Mouse (Mus musculus) G1E (cell line): ENCODE measurements around the gene Tpbgl. TPM values are rescaled to one million over a fixed set of nuclear protein-coding genes. Genes with fewer than 3 reads are reported as not detected.

ENCODE experiments used
- ATAC-seq: 2 replicates; pipeline ENCODE4 v1.8.0; 2016; ENCODE audit warnings: mild to moderate bottlenecking; ENCODE audit not compliant: insufficient number of reproducible peaks, poor library complexity, low FRiP score, severe bottlenecking; ENCODE audit errors: extremely low read depth
- DNase-seq: peaks from one replicate; pipeline ENCODE4 v3.0.0; 2012; ENCODE audit warnings: low spot score
- H3K27me3 ChIP-seq: 2 replicates; pipeline ENCODE4 v1.6.1; 2012; ENCODE audit warnings: mild to moderate bottlenecking, low read length, inconsistent platforms; ENCODE audit not compliant: insufficient read depth
- H3K36me3 ChIP-seq: replicated peaks from 2 replicates; pipeline ENCODE3; 2012; ENCODE audit warnings: mild to moderate bottlenecking, inconsistent platforms
- H3K4me1 ChIP-seq: 2 replicates; pipeline ENCODE4 v1.6.1; 2012; ENCODE audit warnings: low read depth, low read length, inconsistent platforms, mixed read lengths; ENCODE audit not compliant: insufficient read depth
- H3K4me3 ChIP-seq: 2 replicates; pipeline ENCODE4 v1.5.1; 2012; ENCODE audit warnings: low read depth, mild to moderate bottlenecking, inconsistent platforms, low read length, moderate library complexity, mixed read lengths
- H3K9me3 ChIP-seq: replicated peaks from 2 replicates; pipeline ENCODE4 v1.6.1; 2012; ENCODE audit warnings: inconsistent platforms
- CTCF ChIP-seq: IDR thresholded peaks from 2 replicates; pipeline ENCODE4 v1.5.1; 2012; ENCODE audit warnings: low read depth, low read length, inconsistent platforms, mixed read lengths
- GATA1 ChIP-seq: IDR thresholded peaks from 2 replicates; pipeline ENCODE4 v1.6.1; 2012; ENCODE audit warnings: borderline replicate concordance, low read length, inconsistent platforms, mixed read lengths
- GATA2 ChIP-seq: IDR thresholded peaks from 2 replicates; pipeline ENCODE4 v1.6.1; 2012; ENCODE audit warnings: low read depth, low read length, inconsistent platforms, borderline replicate concordance
- POLR2AphosphoS5 ChIP-seq: IDR thresholded peaks from 2 replicates; pipeline ENCODE4 v1.6.1; 2012; ENCODE audit warnings: low read depth, low read length, inconsistent platforms; ENCODE audit not compliant: insufficient replicate concordance
- TAL1 ChIP-seq: conservative IDR thresholded peaks from 2 replicates; pipeline ENCODE4 v1.6.1; 2012; ENCODE audit warnings: low read depth, low read length, inconsistent platforms, mixed read lengths
- polyA plus RNA-seq: library from polyadenylated mRNA; stranded (reverse); fragments of >175 nt; gene quantifications from 2 replicates; pipeline ENCODE4 v1.2.3, GENCODE M21; 2012
- total RNA-seq, 2 experiments: library from RNA; stranded (forward) in 1 of 2; stranded (reverse) in 1 of 2; fragments of 200-1000 nt in 1 of 2; fragments of >200 nt in 1 of 2; fragmentation: Nextera tagmentation in 1 of 2; gene quantifications; 2 replicates each; pipeline ENCODE4 v1.2.3; 2014 to 2017

The Tpbgl gene
- total and polyA plus RNA-seq, 3 experiments, result 0.05 TPM; not detected in 2

DNA sequence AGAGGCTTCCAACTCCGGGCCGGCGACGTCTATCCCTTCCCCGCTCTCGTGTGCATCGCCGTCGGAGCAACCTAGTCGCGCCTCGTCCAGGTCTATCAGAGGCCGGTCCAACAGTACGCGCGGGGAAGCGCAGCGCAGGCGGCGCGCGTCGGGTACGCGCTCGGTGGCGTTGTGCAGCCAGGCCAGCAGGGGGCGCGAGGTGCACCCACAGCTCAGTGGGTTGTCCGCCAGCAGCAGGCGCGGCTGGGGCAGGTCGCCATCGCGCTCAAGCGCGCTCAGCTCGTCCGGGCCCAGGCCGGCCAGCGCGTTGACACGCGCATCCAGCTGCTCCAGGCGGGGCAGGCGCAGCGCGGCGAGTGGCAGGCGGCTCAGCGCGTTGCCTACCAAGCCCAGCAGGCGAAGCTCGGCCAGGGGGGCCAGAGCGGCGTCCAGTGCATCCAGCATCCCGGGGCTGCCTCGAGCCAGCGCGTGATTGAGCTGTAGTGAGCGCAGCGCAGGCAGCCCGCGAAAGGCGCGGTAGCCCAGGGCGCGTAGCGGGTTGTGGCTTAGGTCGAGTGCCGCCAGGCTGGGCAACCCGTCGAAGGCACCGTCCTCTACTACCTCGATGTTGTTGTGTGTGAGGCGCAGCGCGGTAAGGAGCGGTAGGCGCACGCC is 1.1 kb downstream of the Tpbgl start:
- peaks cover 45% of the 10 kb centered on the region for H3K27me3 ChIP-seq
- H3K36me3 ChIP-seq, result no peaks in the 10 kb centered on the region
- no peak for DNase-seq
- TF ChIP-seq CTCF (no peak), GATA1 (no peak), TAL1 (no peak), POLR2AphosphoS5 (no peak), GATA2 (no peak)
- H3K4me3 ChIP-seq, result peak overlapping the region; percentile 47
- H3K4me1 ChIP-seq, result peaks cover 5% of the 10 kb centered on the region
- ATAC-seq, result no peak
- peaks cover 14% of the 10 kb centered on the region for H3K9me3 ChIP-seq

DNA sequence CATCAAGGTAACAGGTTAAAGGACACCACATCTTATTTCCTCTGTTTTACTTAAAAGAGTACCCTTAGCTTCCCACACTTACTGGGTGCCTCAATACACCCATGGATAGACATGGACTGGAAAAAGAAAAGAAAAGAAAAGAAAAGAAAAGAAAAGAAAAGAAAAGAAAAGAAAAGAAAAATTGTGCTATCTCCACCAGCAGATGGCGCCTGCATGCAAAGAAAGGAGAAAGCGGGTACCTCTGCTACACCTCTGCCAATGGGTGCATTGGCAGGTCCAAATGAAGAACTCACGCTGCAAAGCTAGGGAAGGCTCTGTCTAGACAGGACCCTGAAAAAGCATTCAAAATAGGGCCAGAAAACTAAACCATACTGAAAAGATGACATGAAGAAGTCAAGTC is 8.0 kb downstream of the Tpbgl start:
- Histone ChIP-seq H3K36me3 (no peaks in the 10 kb centered on the region), H3K4me1 (no peaks in the 10 kb centered on the region), H3K4me3 (no peak overlapping the region), H3K27me3 (peaks cover 38% of the 10 kb centered on the region), H3K9me3 (0 out of 2 replicates have a peak, but pooled peaks cover 2% of the 10 kb centered on the region)
- no peak for TF ChIP-seq POLR2AphosphoS5
- no peak for TF ChIP-seq GATA2
- no peak for TF ChIP-seq TAL1
- no peak for TF ChIP-seq GATA1
- TF ChIP-seq CTCF, result no peak
- ATAC-seq, result no peak
- DNase-seq, result no peak

DNA sequence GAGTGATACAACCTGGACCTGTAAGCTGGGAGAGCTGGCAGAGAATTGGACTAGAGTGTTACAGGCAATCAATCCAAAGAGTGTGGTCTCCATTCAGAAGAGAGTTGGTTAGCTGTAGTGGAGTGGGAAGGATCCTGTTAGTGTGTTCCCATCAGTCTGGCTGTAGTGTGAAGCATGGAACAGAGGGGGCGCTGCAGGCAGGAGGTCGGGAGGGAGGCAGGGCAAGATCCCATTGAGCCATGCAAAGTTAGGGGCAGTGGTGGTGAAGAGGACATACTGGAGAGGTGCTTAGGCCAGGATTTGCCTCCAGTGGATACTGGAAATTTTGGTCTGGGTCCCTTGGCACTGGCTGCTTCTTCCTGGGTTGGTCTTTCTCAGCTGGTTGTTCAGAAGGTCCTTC is 8.6 kb downstream of the Tpbgl start:
- H3K36me3 ChIP-seq, result no peaks in the 10 kb centered on the region
- no peak for ATAC-seq
- H3K4me3 ChIP-seq, result no peak overlapping the region
- H3K27me3 ChIP-seq, result peaks cover 38% of the 10 kb centered on the region
- 0 out of 2 replicates have a peak, but pooled peaks cover 2% of the 10 kb centered on the region for H3K9me3 ChIP-seq
- TF ChIP-seq GATA2 (no peak), POLR2AphosphoS5 (no peak), GATA1 (no peak)
- no peak for DNase-seq
- H3K4me1 ChIP-seq, result no peaks in the 10 kb centered on the region

DNA sequence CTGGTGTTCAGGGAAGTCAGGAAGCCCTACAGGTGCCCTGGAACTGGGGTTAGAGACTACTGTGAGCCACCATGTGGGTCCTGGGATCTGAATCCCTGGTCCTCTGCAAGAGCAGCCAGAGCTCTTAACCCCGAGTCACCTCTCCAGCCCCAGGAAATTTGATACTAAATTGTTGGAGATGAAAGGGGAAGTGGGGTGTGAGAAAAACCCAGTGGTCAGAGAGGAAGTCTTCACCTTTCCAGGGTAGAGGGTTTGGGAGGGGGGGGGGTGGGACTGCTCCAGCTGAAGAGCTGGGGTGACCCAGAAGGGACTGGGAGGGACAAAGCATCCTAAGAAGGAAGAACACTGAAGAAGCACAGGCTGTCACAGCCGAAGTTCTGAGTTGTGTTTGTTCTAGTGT is 19.3 kb downstream of the Tpbgl start:
- TF ChIP-seq GATA1, result no peak
- no peak for TF ChIP-seq GATA2
- TF ChIP-seq CTCF, result no peak
- no peak for TF ChIP-seq TAL1
- no peak for TF ChIP-seq POLR2AphosphoS5
- H3K36me3 ChIP-seq, result peaks cover 55% of the 10 kb centered on the region
- no peak for DNase-seq
- H3K4me1 ChIP-seq, result peaks cover 30% of the 10 kb centered on the region
- no peak for ATAC-seq
- no peaks in the 10 kb centered on the region for H3K9me3 ChIP-seq
- no peaks in the 10 kb centered on the region for H3K27me3 ChIP-seq
- H3K4me3 ChIP-seq, result no peak overlapping the region

DNA sequence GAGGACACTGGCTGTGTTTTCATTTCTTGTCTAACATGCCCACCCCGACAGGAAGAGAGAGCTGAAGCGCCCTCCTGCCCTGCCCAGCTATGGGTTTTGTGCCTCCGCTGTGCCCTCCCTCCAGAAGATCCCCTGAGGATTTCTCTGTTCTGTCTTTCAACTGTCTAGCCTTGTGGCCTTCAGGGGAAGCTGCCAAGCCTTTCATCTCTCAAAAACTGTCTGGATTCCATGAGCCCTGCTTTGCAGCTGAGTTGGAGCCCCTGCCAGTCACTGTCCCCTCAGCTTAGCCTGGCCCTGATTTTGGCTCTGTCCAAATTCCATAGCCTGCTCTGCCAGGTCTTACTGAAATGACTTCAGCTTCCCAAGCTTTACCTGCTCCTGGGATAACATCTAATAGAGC is 20.1 kb downstream of the Tpbgl start:
- ATAC-seq (no peak), DNase-seq (no peak)
- H3K4me3 ChIP-seq, result no peak overlapping the region
- H3K4me1 ChIP-seq, result peaks cover 30% of the 10 kb centered on the region
- peaks cover 64% of the 10 kb centered on the region for H3K36me3 ChIP-seq
- TF ChIP-seq CTCF (no peak), TAL1 (no peak), GATA2 (no peak), POLR2AphosphoS5 (no peak), GATA1 (no peak)
- H3K9me3 ChIP-seq, result no peaks in the 10 kb centered on the region
- H3K27me3 ChIP-seq, result no peaks in the 10 kb centered on the region

DNA sequence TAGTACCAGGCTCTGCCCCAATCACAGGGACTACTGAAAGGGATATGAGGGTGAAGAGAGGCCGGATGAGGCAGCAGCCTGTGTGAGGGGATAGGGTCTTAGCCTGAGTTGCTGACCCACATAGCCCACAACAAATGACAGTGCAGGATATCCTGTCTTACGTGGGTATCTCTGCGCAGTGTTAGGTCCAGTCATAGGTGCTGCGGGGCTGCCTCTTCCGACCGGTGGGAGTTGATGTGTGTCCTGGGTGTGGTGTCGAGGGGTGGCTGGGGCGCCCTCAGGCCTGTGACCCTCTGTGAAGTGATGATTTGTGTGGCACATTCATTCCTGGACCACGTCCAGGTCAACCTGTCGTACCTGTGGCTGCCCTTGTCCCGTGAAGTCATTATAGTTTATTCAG is 20.6 kb downstream of the Tpbgl start:
- TF ChIP-seq CTCF, result no peak
- TF ChIP-seq GATA1, result no peak
- TF ChIP-seq POLR2AphosphoS5, result no peak
- TF ChIP-seq GATA2, result no peak
- TF ChIP-seq TAL1, result no peak
- peaks cover 68% of the 10 kb centered on the region for H3K36me3 ChIP-seq
- no peak for ATAC-seq

DNA sequence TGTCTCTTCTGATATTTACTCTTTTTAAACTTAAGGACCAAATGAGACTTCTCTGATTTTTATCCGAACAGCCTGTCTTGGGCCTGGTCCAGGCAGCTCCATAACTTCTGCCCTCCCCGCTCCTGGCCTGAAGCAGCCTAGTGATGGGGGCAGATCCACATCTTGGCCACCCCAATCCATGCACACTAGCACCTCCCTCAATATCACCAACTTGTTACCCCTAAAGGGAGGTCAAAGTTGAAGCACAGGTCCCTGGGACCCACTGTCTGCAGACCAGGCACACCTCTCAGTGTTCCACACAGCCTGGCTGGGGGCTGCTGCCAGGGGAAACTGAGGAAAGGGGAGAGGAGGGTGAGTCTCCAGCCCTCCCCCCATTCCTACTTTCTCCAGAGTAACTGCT is 21.8 kb downstream of the Tpbgl start:
- ATAC-seq, result no peak

More for the DNA sequence above, 20.6 kb downstream of the Tpbgl start:
- no peak overlapping the region for H3K4me3 ChIP-seq
- no peaks in the 10 kb centered on the region for H3K9me3 ChIP-seq
- no peak for DNase-seq
- H3K27me3 ChIP-seq, result no peaks in the 10 kb centered on the region
- peaks cover 30% of the 10 kb centered on the region for H3K4me1 ChIP-seq

More for the DNA sequence above, 21.8 kb downstream of the Tpbgl start:
- TF ChIP-seq CTCF, result no peak
- Histone ChIP-seq H3K27me3 (no peaks in the 10 kb centered on the region), H3K36me3 (peaks cover 81% of the 10 kb centered on the region), H3K4me3 (no peak overlapping the region), H3K4me1 (peaks cover 30% of the 10 kb centered on the region), H3K9me3 (no peaks in the 10 kb centered on the region)
- DNase-seq, result no peak
